Mouse (Mus musculus) heart, adult 2 months (tissue): ENCODE data around the gene Sesn2. TPM values are rescaled to one million over a fixed set of nuclear protein-coding genes. Genes with fewer than 3 reads are reported as not detected.
A peak's percentile ranks its signal among the peaks of the same experiment; 100 is the strongest.

Experiments used
- DNase-seq, 2 experiments: peaks; one replicate each; pipeline ENCODE4 v3.0.0; 2021
- H3K27ac ChIP-seq: fragments of 200-600 bp; 2 replicates; pipeline ENCODE4 v1.8.1; 2022
- H3K27me3 ChIP-seq: fragments of 200-500 bp; 2 replicates; pipeline ENCODE4 v1.6.1; 2012; ENCODE audit warnings: mild to moderate bottlenecking, low read length, inconsistent platforms, mixed read lengths; ENCODE audit not compliant: control insufficient read depth, insufficient read depth
- H3K36me3 ChIP-seq: fragments of 200-500 bp; 2 replicates; pipeline ENCODE4 v1.6.1; 2012; ENCODE audit warnings: low read length, inconsistent platforms; ENCODE audit not compliant: control insufficient read depth, insufficient read depth
- H3K4me1 ChIP-seq: fragments of 200-500 bp; 2 replicates; pipeline ENCODE4 v1.6.1; 2011; ENCODE audit warnings: low read length; ENCODE audit not compliant: control insufficient read depth, insufficient read depth
- H3K4me3 ChIP-seq: fragments of 200-600 bp; 2 replicates; pipeline ENCODE4 v1.8.1; 2022
- H3K79me2 ChIP-seq: fragments of 200-500 bp; replicated peaks from 2 replicates; pipeline ENCODE4 v1.6.1; 2012; ENCODE audit warnings: mild to moderate bottlenecking, inconsistent platforms, low read length, moderate library complexity, mixed read lengths; ENCODE audit not compliant: control insufficient read depth, insufficient read depth
- H3K9ac ChIP-seq: fragments of 200-500 bp; 2 replicates; pipeline ENCODE4 v1.6.1; 2012; ENCODE audit warnings: low read depth, mild to moderate bottlenecking, control low read depth, inconsistent platforms, low read length, mixed read lengths
- CTCF ChIP-seq: fragments of 200-600 bp; IDR thresholded peaks from 2 replicates; pipeline ENCODE4 v1.8.1; 2022; ENCODE audit warnings: antibody characterized with exemption, mild to moderate bottlenecking, moderate library complexity
- EP300 ChIP-seq: fragments of 200-500 bp; IDR thresholded peaks from 2 replicates; pipeline ENCODE4 v1.6.1; 2011; ENCODE audit warnings: low read depth, low read length, control low read depth; ENCODE audit not compliant: insufficient read depth
- POLR2A ChIP-seq: fragments of 200-500 bp; IDR thresholded peaks from 2 replicates; pipeline ENCODE4 v1.6.1; 2011; ENCODE audit warnings: mild to moderate bottlenecking, low read depth, low read length, control low read depth; ENCODE audit not compliant: insufficient read depth
- WGBS: fragments of 180-500 bp; shearing (Covaris S2); methylation state at CpG from one replicate; pipeline ENCODE4 v1.1.7; 2018; 5-methylcytosine and 5-hydroxymethylcytosine counted together
- intact Hi-C: fragments of 180-260 bp; cut with DNase I; formaldehyde crosslinking; loops from one replicate; pipeline ENCODE4 v1.15.1; 2025
- polyA plus RNA-seq: library from polyadenylated mRNA; depleted of rRNA; stranded (reverse); fragments of >200 nt; gene quantifications from 2 replicates; pipeline ENCODE4 v1.2.3, GENCODE M21; 2012
- total RNA-seq, 2 experiments: library from RNA; stranded (reverse); gene quantifications; 2 replicates each; pipeline ENCODE4 v1.2.3; 2021

The Sesn2 gene
- total and polyA plus RNA-seq, 3 experiments = 2.5 to 3.4 (median 3.3) TPM

DNA sequence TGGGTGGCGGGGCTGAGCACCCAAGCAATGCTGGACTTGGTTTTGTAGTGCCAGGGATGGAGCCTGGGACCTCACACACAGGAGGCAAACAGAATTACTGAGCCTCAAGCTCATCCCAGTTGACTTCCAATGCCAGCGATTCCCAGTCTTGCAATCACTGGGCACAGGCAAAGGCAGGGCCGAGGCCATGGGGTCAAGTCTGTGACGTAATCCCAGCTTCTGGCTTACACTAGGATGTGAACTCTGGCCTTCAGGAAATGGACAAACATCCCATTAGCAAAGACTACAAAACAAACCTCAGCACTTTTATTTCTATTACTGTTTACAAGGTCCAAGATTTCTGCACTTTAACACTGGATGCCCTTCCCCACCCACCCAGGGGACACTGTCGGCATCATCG is 18.6 kb downstream of the Sesn2 start:
- WGBS = 55% methylated on average over 6 of the region's 6 CpGs
- TF ChIP-seq CTCF = no peak
- no peak for TF ChIP-seq EP300
- no peak for TF ChIP-seq POLR2A

DNA sequence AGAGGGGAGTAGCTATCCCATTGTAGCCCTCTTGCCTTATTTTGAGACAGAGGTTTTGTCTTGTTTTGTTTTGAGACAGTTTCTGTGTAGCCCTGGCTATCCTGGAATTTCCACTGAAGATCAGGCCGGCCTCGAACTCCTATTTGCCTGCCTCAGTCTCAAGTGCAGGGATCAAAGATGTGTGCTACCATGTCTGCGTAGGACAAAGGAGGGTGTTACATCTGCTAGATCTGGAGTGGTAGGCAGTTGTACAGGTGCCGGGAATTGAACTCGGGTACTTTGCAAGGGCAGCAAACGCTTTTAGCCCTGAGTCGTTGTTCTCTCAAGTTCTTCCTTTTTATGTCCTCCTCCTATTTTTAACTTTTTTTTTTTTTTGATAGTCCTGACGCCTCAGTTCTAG is 19.2 kb downstream of the Sesn2 start:
- WGBS = 88% methylated on average over 8 of the region's 8 CpGs
- H3K36me3 ChIP-seq = no peaks in the 10 kb centered on the region
- no peaks in the 10 kb centered on the region; the same call in none of the 2 replicates for H3K4me1 ChIP-seq
- no peak overlapping the region for H3K27ac ChIP-seq
- H3K4me3 ChIP-seq = no peak overlapping the region
- H3K27me3 ChIP-seq = no peaks in the 10 kb centered on the region
- intact Hi-C loops = no loop called here
- no peak overlapping the region for H3K9ac ChIP-seq
- no peaks in the 10 kb centered on the region for H3K79me2 ChIP-seq
- no peak for TF ChIP-seq POLR2A
- TF ChIP-seq EP300 = no peak
- TF ChIP-seq CTCF = no peak
- DNase-seq = no peak

More for the DNA sequence above, 18.6 kb downstream of the Sesn2 start:
- DNase-seq = peak in 1 of 2 experiments; percentile 41
- no peak overlapping the region for H3K4me3 ChIP-seq
- no peaks in the 10 kb centered on the region for H3K27me3 ChIP-seq
- H3K4me1 ChIP-seq = no peaks in the 10 kb centered on the region; the same call in none of the 2 replicates
- H3K27ac ChIP-seq = peak overlapping the region; percentile 12; the same call in 1 of the 2 replicates
- H3K79me2 ChIP-seq = no peaks in the 10 kb centered on the region
- H3K9ac ChIP-seq = no peak overlapping the region
- no peaks in the 10 kb centered on the region for H3K36me3 ChIP-seq
- intact Hi-C loops = no loop called here

DNA sequence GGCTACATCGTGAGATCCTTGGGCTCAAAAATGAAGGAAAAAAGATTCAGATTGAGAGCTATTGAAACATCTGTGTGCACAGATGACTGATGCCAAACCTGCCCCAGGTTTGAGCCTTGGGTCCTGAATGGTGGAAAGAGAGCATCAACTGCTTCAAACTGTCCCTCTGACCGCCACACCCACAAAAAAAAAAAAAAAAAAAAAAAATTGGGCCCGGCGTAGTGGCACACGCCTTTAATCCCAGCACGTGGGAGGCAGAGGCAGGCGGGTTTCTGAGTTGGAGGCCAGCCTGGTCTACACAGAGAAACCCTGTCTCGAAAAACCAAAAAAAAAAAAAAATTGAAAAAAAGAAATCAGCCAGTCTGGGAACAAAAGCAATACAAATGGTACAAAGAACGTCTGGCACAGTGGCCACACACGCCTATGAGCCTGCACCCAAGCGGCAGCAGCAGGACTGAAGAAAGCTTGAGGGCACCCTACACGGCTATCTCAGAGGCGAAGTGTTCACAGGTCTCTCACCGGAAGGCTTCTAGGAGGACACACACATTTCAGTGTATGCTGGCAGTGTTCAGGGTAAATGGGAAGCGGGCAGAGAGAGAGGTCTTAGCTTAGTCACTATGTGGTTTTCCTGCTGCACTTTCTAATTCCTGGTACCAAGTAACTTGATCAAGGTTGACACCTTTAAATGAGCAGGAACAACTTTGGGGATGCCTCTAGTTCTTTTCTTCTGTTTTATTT is 19.9 kb downstream of the Sesn2 start:
- Histone ChIP-seq H3K79me2 (no peaks in the 10 kb centered on the region), H3K36me3 (no peaks in the 10 kb centered on the region), H3K4me3 (no peak overlapping the region), H3K27ac (no peak overlapping the region), H3K27me3 (no peaks in the 10 kb centered on the region), H3K4me1 (no peaks in the 10 kb centered on the region; the same call in none of the 2 replicates), H3K9ac (no peak overlapping the region)
- TF ChIP-seq CTCF (no peak), POLR2A (no peak), EP300 (no peak)
- intact Hi-C loops = no loop called here
- WGBS = 91% methylated on average over 15 of the region's 15 CpGs
- DNase-seq = no peak

DNA sequence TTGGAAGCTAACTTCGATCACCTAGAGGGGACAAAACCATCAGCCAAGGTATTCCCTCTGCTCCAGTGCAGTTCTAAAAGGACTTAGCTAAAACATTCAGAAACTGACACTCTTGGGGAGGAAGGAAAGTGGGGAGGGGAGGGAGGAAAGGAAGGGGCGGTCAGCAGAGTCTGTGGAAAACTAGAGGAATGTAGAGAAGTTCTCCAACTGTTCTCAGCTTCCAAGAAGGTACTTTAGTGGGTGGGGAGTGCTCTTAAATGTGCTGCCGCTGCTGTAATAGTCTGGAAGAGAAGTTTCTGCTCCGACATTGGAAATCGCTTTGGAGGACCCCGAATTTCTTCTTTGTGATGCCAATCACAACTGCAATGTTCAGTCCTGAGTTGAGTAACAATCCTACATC is 21.3 kb downstream of the Sesn2 start:
- Histone ChIP-seq H3K4me3 (no peak overlapping the region), H3K79me2 (no peaks in the 10 kb centered on the region), H3K36me3 (no peaks in the 10 kb centered on the region), H3K27me3 (no peaks in the 10 kb centered on the region), H3K9ac (no peak overlapping the region), H3K4me1 (no peaks in the 10 kb centered on the region; the same call in none of the 2 replicates), H3K27ac (no peak overlapping the region)
- 53% methylated on average over 6 of the region's 6 CpGs for WGBS
- no peak for DNase-seq
- TF ChIP-seq EP300 (no peak), POLR2A (no peak), CTCF (no peak)
- intact Hi-C loops = no loop called here

DNA sequence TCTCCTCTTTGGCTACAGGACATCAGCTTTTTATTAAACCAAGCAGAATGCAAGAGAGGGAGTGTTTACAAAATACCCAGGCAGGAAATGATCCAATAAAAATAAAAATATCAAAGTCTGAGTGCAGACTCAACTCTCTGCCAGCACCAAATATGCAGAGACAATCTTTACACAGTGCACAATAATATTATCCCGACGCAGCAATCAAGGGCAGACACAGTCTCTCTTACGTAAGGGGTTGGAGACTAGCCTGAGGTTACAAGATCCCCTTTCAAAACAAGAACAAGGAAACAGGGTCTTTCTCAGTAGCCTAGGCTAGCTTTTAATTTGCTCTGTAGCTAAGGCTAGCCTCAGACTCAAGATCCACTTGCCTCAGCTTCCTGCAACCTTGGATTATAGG is 21.8 kb downstream of the Sesn2 start:
- H3K27me3 ChIP-seq = no peaks in the 10 kb centered on the region
- 62% methylated on average over 3 of the region's 3 CpGs for WGBS
- no peaks in the 10 kb centered on the region; the same call in none of the 2 replicates for H3K4me1 ChIP-seq
- TF ChIP-seq EP300 (no peak), CTCF (no peak), POLR2A (no peak)
- intact Hi-C loops = no loop called here
- no peak for DNase-seq
- no peak overlapping the region for H3K9ac ChIP-seq
- H3K27ac ChIP-seq = no peak overlapping the region
- H3K4me3 ChIP-seq = no peak overlapping the region
- H3K79me2 ChIP-seq = no peaks in the 10 kb centered on the region
- no peaks in the 10 kb centered on the region for H3K36me3 ChIP-seq

DNA sequence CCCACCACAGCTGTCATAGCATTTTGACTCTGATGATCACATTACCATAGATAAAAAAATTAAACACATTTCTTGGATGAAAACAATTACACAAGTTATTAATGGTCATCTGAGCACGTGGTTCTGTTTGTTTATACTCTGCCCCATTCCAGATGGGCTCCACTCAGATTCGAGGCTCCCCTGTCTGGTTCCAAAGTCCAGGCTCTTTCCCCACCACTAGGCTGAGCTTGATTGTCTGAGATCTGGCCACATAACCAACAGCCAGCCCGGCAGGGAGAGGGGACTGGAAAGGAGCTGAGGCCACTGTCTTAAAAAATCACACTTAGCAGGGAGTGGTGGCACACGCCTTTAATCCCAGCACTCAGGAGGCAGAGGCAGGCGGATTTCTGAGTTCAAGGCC is 25.5 kb downstream of the Sesn2 start:
- no peak for TF ChIP-seq POLR2A
- no peak for TF ChIP-seq CTCF
- no peak for TF ChIP-seq EP300
- no peaks in the 10 kb centered on the region; the same call in 1 of the 2 replicates for H3K4me1 ChIP-seq
- 69% methylated on average over 5 of the region's 5 CpGs for WGBS
- H3K9ac ChIP-seq = no peak overlapping the region
- no peak for DNase-seq
- no peaks in the 10 kb centered on the region for H3K79me2 ChIP-seq
- no peaks in the 10 kb centered on the region for H3K27me3 ChIP-seq
- H3K27ac ChIP-seq = no peak overlapping the region
- H3K36me3 ChIP-seq = no peaks in the 10 kb centered on the region
- H3K4me3 ChIP-seq = no peak overlapping the region
- intact Hi-C loops = no loop called here
